Mouse (Mus musculus): ENCODE results near the gene Krt14. TPM values are rescaled to one million over a fixed set of nuclear protein-coding genes. Genes with fewer than 3 reads are reported as not detected.
"Not testable (repeated sequence)": the region's sequence is repeated elsewhere in the genome, so short reads cannot be mapped to it uniquely, and the experiment has no call there.

Krt14 gene
- total RNA-seq (2021), result 1 to 10 TPM in 1 of 2 experiments, under 1 TPM in 1; 0.45 to 1.2 TPM
- long read RNA-seq, experiment 1, result 0 reads
- long read RNA-seq, experiment 2, result 0 reads

DNA sequence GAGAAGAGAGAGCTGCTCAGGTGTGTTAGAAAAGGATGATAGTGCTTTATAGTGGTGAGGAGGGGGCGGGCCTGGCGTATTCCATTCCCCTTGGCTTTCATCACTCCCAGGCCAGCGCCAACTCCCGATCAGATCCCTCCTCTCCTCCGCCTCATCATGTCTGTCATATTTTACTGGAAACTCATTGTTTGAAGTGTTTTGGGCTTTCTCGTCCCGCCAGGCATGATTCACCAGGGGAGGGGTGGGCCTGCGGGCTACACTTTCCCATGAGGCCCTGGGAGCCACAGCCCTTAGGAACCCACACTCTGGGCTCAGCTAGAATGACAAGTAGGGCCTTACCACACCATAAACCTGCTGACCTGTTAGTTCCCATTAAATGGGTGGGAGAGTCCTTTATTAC, at the start of gene Krt14:
TSS of gene Krt14 (minus strand) at position 51 of the 400 bp plus-strand sequence.
- DNase-seq, result no peak

DNA sequence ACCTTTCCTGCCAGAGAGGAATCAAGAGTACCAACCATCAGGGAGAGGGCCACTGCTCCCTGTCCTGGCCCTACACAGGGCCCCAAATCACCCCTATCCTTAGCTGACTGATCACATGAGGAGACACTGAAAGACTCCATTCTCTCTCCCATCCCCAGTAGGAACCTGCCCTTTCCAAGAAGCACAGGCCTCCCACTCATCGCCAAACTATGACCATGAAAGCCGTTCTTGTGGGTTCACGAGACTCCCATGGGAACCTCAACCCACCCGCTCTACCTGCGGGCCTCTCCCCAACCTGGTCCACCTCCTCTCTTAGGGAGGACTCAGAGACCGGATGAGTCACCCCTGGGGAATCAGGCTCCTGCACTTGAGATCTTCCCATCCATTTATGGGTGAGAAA, 48.2 kb upstream of the Krt14 start:
- DNase-seq, result no peak

DNA sequence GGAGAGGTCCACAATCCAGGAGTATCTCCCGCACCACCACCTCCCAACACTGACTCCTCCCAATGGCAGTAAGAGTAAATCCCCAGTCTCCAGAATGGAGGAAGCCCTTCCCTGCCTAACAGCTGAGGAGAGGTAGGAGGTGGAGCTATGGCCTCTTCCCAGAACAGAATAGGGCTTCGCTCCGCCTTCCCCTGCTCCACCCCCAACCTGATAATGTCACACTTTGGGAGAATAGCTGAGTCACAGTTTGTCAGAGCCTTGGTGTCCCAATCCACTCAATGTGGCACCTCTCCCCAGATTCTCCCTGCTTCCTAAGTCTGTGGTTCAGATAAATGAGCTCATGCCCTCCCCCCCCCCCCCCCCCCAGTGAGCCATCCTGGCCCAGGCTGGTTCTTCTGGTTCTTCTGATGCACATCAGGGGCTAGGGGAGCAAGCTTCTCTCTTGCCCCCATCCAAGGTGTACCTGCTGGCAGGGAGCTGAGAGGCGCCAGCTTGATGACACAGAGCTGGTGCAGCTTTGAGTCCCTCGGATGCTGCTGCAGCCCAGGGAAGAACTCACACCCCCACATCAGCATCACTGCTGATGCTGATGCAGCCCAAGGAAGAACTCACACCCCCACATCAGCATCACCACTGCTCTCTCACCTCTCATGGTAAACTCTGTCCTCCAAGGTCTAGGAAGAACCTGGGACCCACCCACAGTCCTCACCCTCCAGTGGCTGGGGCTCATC, 47.2 kb upstream of the Krt14 start:
- no peak for DNase-seq

DNA sequence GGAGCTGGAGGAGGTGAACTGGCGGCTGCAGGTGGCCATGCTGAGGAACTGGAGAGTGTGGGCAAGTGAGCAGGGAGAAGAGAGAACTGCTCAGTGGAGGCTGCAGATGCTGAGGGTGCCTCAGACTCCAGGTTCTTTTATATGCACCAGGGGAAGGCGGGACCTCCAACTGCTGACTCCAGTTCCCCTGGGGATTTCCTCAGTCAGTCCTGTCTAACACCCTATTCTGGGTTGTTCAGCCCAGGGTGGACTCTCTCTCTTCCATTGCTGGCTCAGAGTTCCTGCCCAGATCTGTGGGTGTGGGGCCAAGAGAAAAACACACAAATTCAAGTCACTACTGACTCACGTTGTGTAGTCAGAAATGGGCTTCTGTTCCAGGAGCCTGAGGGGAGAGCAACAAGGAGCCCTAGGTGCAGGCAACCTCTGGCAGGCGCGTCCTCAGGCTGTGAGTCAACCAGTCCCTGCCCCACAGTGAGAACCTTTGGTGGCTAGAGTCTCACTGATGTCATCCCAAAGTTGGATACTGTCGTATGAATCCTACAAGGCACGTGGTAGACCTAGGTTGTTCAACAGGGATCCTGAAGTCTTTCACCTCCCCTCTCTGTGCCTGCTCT, 41.6 kb upstream of the Krt14 start, which contains the start of gene Krt16:
TSS of gene Krt16 (minus strand) at position 51 of the 614 bp plus-strand sequence.
- no peak for DNase-seq

DNA sequence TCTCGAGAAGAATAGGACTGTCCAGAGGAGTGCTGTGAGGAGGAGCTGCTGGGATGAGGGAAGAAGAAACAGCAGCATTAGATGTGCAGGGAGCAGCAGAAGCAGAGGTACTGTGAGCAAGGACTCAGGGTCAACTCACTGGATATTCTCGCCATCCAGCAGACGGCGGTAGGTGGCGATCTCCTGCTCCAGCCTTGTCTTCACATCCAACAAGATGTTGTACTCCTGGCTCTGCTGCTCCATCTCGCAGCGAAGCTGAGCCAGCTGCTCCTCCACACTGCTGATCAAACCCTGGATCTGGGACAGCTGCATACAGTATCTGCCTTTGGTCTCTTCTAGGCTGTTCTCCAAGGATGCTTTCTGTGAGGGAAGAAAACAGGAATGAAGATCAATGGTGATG, 39.1 kb upstream of the Krt14 start:
- DNase-seq, result not testable (repeated sequence)

DNA sequence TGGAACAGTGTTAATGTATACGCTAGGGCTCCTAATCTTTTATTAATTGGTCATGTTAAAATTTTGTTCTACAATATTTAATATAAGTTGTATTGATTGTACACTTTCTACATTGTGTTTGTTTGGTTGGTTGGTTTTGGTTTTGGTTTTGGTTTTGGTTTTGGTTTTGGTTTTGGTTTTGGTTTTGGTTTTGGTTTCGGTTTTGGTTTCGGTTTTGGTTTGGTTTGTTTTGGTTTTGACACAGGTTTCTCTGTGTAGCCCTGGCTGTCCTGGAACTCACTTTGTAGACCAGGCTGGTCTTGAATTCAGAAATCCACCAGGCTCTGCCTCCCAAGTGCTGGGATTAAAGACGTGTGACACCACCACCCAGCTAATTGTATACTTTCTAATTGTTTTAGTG, 32.9 kb upstream of the Krt14 start:
- DNase-seq, result not testable (repeated sequence)

- no peak for DNase-seq
These were observed 14.4 kb upstream of the Krt14 start for GRCm38 (mm10) chr11:100221741-100222140.

DNA sequence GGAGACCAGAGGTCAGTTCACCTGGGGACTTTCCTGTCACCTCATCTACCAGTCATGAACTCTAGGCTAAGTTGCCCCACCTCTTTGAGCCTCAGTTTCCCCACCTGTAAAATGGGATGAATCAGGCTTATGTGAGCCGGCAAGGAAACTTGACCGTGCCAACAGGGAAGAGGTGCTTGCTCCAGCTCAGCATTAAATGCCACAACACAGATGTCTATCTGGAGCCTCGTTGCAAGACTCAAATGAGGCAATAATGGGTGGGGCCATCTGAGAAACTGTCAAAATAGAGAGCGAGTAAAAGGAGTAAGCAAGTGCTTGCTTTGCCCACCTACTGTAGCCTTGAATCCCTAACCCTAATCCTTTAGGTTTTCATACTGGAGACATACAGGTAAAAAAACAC, 12.0 kb upstream of the Krt14 start:
- no peak for DNase-seq

DNA sequence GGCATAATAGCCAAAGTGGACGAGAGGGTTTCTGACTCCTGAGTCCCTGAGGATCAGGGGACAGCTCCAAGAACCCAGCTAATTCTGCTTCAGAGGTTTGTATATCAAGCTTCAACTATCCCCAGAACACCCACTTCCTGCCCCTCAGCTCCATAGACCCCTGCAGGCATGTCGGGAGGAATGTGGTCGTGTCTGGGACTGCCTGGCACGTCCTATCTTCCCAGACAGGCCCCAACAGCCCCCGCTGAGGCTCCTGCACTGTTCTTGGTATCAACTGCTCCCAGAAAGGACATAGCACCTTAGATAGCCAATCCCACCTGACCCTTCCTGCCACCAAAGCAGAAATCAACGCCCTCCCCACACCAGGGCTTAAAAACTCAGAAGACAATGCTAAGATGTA, 1.2 kb upstream of the Krt14 start:
- DNase-seq, result no peak

DNA sequence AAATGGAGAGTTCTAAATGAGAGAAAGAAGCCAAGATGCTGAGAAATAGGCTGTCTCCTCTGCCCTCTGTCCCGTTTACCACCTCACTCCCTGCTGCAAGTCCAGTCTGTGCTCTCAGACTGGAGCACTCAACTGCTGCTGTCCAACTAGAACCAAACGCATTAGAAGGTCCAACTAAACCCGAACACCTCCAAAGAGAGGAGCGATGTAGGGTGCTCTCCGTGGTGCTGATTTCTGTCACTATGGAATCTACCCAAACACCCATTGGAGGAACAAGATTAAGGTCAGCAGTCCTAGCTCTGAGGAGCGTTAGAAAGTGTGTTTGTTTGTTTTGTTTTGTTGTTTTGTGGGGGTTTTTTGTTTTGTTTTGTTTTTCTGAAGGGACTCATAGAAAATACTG, 3.9 kb downstream of the Krt14 start:
- DNase-seq, result peak; percentile 68

DNA sequence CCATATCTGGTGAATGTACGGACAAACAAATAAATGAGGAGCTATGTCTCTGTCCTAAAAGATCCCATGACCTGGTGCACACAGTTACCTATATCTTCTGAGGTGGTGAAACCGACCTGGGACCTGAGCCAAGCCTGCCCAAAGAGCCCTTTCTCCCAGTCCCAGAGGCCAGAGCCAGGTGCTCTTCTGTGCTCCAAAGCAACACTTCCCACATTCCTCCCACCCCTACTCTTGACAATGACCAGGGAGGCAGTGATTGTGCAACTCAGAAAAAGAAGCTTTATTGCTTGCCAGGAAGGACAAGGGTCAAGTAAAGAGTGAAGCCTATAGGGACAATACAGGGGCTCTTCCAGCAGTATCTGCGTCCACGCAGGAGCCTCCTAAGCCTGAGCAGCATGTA, 4.4 kb downstream of the Krt14 start:
- DNase-seq, result no peak

- peak; percentile 50 for DNase-seq
These were observed 7.1 kb downstream of the Krt14 start for GRCm38 (mm10) chr11:100200104-100200820.

GRCm38 (mm10) chr11:100198666-100199065, 8.7 kb downstream of the Krt14 start:
- DNase-seq, result peak; percentile 6

DNA sequence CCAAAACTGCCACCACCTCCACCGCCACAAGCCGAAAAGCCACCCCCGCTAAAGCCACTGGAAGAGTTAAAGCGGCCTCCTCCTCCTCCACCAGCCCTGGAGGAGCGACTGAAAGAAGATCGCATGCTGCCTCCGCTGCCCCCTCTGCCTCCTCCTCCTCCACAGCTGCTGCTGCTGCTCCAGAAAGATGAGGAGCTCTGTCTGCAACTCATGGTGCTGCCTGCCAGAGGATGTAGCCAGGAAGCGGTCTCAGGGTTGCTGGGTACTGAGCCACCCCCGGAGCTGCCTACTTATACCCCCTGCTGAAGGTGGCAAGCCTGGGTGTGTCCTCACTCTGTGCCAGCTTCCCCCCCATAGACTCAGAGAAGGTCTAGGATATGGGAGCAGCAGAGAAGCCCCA, 14.4 kb downstream of the Krt14 start, which contains the start of gene Krt9:
TSS of gene Krt9 (minus strand) at position 255 of the 400 bp plus-strand sequence.
- no peak for DNase-seq

GRCm38 (mm10) chr11:100191820-100192219, 15.5 kb downstream of the Krt14 start:
- DNase-seq, result no peak

DNA sequence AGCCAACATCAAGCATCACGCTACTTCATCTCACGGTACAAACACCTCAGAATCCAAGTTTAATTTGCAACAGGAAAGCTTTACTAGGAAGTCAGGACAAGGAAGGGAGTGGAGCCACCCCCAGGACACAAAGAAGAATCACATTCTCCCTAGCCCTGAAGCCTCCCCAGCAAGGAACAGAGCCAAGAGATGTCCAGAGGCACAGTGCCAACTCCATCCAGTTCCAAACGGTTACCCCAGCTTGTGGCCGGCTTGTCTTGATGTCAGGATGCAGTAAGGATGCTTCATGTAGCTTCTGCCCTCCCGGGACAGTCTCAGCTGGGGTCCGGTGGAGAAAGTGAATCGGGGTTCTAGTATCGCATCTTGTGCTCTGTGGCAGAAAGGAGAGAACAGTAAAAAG, 20.6 kb downstream of the Krt14 start:
- no peak for DNase-seq

DNA sequence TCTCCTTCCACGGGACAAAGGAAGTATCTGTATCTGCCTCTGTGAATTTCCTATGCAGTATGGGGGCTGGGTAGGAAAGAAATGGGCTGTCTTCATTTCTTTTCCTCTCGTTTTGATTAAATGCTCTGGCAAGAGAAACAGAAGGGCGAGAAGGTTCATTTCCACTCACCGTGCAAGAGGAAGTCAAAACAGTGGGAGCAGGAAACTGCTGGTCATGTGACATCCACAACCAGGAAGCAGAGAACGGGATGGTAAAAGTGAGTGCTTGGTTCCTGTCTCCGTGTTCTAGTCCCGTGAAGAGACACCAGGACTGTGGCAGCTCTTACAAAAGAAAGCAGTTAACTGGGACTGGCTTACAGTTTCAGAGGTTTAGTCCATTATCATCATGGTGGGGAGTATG, 25.6 kb downstream of the Krt14 start:
- DNase-seq, result no peak

GRCm38 (mm10) chr11:100179260-100179659, 28.1 kb downstream of the Krt14 start:
- DNase-seq, result no peak

DNA sequence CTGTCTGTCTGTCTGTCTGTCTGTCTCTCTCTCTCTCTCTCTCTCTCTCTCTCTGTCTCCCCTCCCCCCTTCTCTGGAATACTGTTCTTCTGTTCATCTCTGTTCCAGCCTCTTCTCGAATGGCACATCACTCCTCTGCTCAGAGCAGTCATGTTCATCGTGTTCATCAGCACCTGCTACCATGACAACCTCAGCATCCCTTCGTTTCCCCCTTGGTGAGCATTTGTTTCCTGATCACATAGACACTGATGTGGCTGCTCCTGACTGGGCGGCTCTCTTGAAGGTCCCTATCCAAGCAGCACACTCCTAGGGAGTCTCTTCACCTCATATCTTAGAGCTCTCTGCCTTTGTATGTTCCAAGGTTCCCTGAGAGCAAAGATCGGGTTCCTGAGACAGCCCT, 29.0 kb downstream of the Krt14 start:
- no peak for DNase-seq

- DNase-seq, result no peak
These were observed 30.6 kb downstream of the Krt14 start for GRCm38 (mm10) chr11:100176791-100177190.

GRCm38 (mm10) chr11:100168765-100169762, 38.3 kb downstream of the Krt14 start:
- DNase-seq, result peak; percentile 88

DNA sequence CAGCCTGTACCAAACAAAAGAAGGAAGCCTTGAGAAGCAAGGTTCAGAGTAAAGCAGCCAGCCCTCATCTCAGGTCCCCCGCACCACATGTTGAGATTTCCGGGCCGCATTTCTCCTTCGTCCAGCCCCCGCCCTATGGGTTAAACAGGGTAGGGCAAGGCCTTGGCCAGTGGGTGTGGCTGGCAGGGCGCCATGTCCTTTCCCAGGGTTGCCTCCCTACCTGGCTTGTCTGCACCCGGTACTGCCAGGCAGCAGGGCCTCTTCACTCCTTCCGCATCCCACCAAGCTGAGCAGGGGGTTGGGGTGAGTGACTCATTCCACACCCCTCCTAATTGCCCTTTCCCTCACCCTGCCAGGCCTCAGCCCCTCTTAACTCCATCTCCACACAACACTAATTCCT, 39.3 kb downstream of the Krt14 start:
- no peak for DNase-seq
